Mouse (Mus musculus) mammary gland, adult 2 months (tissue): Measurements from ENCODE around the gene Taar4. TPM values are rescaled to one million over a fixed set of nuclear protein-coding genes. Genes with fewer than 3 reads are reported as not detected.

Experiments
- polyA plus RNA-seq: library from polyadenylated mRNA; depleted of rRNA; stranded (reverse); fragments of >200 nt; gene quantifications from 2 replicates; pipeline ENCODE4 v1.2.3, GENCODE M21; 2012; ENCODE audit warnings: low replicate concordance; rRNA removed

Taar4 gene
- not detected in 2 replicates for polyA plus RNA-seq

DNA sequence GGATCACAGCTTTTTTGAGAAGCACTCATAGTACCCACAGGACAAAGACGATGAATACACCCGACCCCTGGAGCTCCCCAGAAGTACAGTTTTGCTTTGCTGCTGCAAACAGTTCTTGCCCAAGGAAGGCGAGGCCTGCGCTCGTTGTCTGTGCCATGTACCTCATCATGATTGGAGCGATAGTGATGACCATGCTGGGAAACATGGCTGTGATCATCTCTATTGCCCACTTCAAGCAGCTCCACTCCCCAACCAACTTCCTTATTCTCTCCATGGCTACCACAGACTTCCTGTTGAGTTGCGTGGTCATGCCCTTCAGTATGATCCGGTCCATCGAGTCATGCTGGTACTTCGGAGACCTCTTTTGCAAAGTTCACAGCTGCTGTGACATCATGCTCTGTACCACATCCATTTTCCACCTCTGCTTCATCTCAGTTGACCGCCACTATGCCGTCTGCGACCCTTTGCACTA lies at the start of gene Taar4:
Gene Taar4 (plus strand): TSS at position 51 of the 472 bp plus-strand sequence.

DNA sequence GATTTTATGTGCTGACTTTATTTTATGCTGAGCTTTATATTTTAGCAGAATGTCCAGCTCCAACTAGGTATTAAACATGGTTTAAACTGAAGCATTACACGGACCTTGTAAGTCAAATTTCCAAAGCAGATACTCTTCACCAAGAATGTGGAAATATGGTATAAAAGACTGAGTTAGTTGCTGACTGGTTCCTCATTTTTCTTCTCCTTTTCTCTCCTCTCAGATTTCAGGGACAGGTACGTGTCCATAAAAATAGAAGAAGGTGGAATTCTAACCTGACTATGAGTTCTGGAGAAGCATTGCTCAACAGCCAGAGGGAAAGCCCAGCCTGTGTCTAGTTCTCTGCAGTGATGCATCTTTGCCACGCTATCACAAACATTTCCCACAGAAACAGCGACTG lies 40.2 kb upstream of the Taar4 start, which contains the start of gene Taar1:
Gene Taar1 (plus strand): TSS at position 301 of the 400 bp plus-strand sequence.

DNA sequence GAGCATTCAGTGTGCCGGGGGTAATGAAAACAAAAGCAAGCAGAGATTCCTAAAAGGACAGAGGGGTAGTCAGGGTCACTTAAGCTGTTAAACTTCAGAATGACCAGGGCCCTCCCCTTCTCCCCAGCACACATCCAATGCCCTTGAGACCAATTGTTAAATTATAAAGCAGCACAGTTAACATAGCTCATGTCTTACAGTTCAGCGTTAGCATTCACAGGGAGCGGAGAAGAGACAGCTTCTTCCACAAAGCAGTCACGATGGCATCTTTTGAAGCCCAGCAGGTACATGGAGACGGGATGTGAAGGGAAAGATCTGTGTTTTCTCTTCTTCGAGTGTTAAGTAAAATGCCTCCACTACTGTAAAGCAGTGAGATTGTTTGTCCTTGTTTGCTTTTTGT lies 22.0 kb upstream of the Taar4 start, which contains the start of gene Taar2:
Gene Taar2 (plus strand): TSS at position 261 of the 400 bp plus-strand sequence.

DNA sequence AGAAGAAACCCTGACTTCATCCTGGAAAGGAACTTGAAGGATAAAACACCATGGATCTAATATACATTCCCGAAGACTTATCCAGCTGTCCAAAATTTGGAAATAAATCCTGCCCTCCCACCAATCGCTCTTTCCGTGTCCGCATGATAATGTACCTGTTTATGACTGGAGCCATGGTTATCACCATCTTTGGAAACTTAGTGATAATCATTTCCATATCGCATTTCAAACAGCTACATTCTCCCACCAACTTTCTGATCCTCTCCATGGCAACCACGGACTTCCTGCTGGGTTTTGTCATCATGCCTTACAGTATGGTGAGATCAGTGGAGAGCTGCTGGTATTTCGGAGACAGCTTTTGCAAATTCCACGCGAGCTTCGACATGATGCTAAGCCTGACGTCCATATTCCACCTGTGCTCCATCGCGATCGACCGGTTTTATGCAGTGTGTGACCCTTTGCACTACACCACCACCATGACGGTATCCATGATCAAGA lies 10.7 kb upstream of the Taar4 start, which contains the start of gene Taar3:
Gene Taar3 (plus strand): TSS at position 51 of the 498 bp plus-strand sequence.

DNA sequence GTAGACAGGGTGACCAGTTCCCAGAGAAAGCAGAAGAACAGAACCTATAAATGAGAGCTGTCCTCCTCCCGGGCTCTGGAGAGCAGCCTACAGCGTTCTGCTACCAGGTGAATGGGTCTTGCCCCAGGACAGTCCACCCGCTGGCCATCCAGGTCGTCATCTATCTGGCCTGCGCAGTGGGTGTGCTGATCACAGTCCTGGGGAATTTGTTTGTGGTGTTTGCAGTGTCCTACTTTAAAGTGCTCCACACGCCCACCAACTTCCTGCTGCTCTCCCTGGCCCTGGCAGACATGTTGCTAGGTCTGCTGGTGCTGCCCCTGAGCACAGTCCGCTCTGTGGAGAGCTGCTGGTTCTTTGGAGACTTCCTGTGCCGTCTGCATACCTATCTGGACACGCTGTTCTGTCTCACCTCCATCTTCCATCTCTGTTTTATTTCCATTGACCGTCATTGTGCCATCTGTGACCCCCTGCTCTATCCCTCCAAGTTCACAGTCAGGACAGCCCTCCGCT lies 10.4 kb downstream of the Taar4 start, which contains the start of gene Taar5:
Gene Taar5 (plus strand): TSS at position 51 of the 510 bp plus-strand sequence.

DNA sequence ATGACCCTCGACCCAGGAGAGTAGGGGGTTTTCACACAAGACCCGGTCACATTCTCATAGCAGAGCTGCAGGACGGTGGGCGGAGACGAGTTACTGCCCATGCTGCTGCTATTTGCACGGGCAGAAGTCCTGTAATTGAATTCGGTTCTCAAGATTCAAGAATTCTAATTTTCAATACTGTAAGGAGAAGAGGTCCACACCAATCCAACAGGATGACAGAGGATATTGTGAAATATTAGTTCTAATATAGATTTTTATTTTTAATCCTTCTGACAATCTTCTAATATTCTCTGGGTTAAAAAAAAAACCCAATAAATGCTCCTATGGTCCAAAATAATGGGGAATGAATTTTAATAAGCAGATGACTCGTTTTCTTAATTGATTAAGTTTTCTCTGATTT lies 25.3 kb downstream of the Taar4 start, which contains the start of gene Taar6:
Gene Taar6 (minus strand): TSS at position 101 of the 400 bp plus-strand sequence.

DNA sequence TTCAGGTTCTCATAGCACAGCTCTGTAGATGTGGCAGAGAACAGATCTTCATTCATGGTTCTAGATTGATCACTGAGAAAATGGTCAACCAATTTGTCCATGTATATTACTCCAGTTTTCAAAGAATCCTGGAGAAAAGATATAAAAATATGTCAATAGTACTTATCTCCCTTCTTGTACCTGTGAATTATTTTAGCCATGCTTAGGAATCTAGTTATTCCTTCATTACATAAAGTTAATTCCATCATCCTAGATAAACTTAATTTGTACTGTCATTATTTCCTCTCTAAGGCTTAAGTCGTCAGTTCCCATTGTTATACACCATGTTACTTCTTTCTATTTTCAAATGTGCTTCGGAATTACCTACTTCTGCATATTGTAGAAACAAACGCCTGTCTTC lies 33.1 kb downstream of the Taar4 start, which contains the start of gene Taar7a:
Gene Taar7a (minus strand): TSS at position 101 of the 400 bp plus-strand sequence.

DNA sequence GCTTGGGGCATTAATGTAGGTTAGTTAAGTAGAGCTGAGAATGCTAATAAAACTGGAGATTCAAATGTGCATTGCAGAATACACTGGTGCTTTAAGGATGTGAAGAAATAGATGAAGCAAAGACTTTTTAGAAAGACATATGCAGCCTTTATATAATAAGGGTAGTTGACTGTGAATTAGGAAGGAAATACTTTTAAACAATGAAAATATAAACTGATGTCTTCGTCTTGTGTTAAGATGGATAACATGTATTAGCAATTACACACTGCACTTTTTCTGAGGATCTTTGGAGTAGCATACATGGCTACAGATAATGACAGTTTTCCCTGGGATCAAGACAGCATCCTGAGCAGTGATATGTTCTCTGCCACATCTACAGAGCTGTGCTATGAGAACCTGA lies 39.3 kb downstream of the Taar4 start, which contains the start of gene Taar7b:
Gene Taar7b (plus strand): TSS at position 301 of the 400 bp plus-strand sequence.

Other genes with a start within 250 kb of the Taar4 start
- gene Rps12, start 173.2 kb upstream of the Taar4 start, polyA plus RNA-seq = 1,066 and 1,138 TPM in 2 replicates
- gene Slc18b1, start 163.5 kb upstream of the Taar4 start, polyA plus RNA-seq = 15.1 and 22.6 TPM in 2 replicates
- gene Vnn3, start 109.0 kb upstream of the Taar4 start, polyA plus RNA-seq = 5.4 and 10.9 TPM in 2 replicates
- gene Vnn1, start 65.8 kb upstream of the Taar4 start, polyA plus RNA-seq = 1.6 and 3.9 TPM in 2 replicates
- gene Taar1, start 40.1 kb upstream of the Taar4 start, polyA plus RNA-seq = not detected in 2 replicates
- not detected in 2 replicates for gene Taar2, start 21.9 kb upstream of the Taar4 start, polyA plus RNA-seq
- not detected in 2 replicates for gene Taar3, start 10.9 kb upstream of the Taar4 start, polyA plus RNA-seq
- gene Taar5, start 10.2 kb downstream of the Taar4 start, polyA plus RNA-seq = not detected in 2 replicates
- gene Taar6, start 25.2 kb downstream of the Taar4 start, polyA plus RNA-seq = not detected in 2 replicates
- not detected in 2 replicates for gene Taar7a, start 33.0 kb downstream of the Taar4 start, polyA plus RNA-seq
- gene Taar7b, start 39.4 kb downstream of the Taar4 start, polyA plus RNA-seq = not detected in 2 replicates
- gene Taar7d, start 66.7 kb downstream of the Taar4 start, polyA plus RNA-seq = not detected in 2 replicates
- gene Taar7e, start 77.1 kb downstream of the Taar4 start, polyA plus RNA-seq = not detected in 2 replicates
- not detected in 2 replicates for gene Taar7f, start 89.0 kb downstream of the Taar4 start, polyA plus RNA-seq
- gene Taar8a, start 116.0 kb downstream of the Taar4 start, polyA plus RNA-seq = not detected in 2 replicates
- not detected in 2 replicates for gene Taar8b, start 131.8 kb downstream of the Taar4 start, polyA plus RNA-seq
- not detected in 2 replicates for gene Taar8c, start 141.4 kb downstream of the Taar4 start, polyA plus RNA-seq
- not detected in 2 replicates for gene Taar9, start 149.0 kb downstream of the Taar4 start, polyA plus RNA-seq
- 28.8 and 34.8 TPM in 2 replicates for gene Stx7, start 188.8 kb downstream of the Taar4 start, polyA plus RNA-seq